Mouse (Mus musculus) intestine, postnatal 0 days (tissue): ENCODE results near the gene Fam104a. TPM values are rescaled to one million over a fixed set of nuclear protein-coding genes. Genes with fewer than 3 reads are reported as not detected.

Experiments
- ATAC-seq: fragments of 200-750 bp; cut with Nextera tagmentation; 2 replicates; pipeline ENCODE4 v1.8.0; 2017; ENCODE audit warnings: mild to moderate bottlenecking, moderate TSS enrichment, moderate library complexity
- H3K27ac ChIP-seq: fragments of 300-500 bp; sonication (generic); 2 replicates; pipeline ENCODE4 v1.5.1; 2014; ENCODE audit warnings: mild to moderate bottlenecking, low read depth, low read length, moderate library complexity
- H3K27me3 ChIP-seq: fragments of 300-500 bp; sonication (generic); replicated peaks from 2 replicates; pipeline ENCODE4 v1.6.1; 2014; ENCODE audit warnings: low read length, mixed read lengths; ENCODE audit not compliant: control insufficient read depth, insufficient read depth
- H3K36me3 ChIP-seq: fragments of 300-500 bp; sonication (generic); 2 replicates; pipeline ENCODE4 v1.6.1; 2014; ENCODE audit warnings: mild to moderate bottlenecking, moderate library complexity; ENCODE audit not compliant: control insufficient read depth, insufficient read depth
- H3K4me1 ChIP-seq: fragments of 300-500 bp; sonication (generic); replicated peaks from 2 replicates; pipeline ENCODE4 v1.6.1; 2014; ENCODE audit warnings: antibody characterized with exemption, low read length, mixed read lengths; ENCODE audit not compliant: control insufficient read depth, insufficient read depth
- H3K4me2 ChIP-seq: fragments of 300-500 bp; sonication (generic); replicated peaks from 2 replicates; pipeline ENCODE4 v1.6.1; 2014; ENCODE audit warnings: low read depth, mild to moderate bottlenecking, moderate library complexity
- H3K4me3 ChIP-seq: fragments of 300-500 bp; sonication (generic); 2 replicates; pipeline ENCODE4 v1.5.1; 2014; ENCODE audit warnings: low read depth, low read length
- H3K9ac ChIP-seq: fragments of 300-500 bp; sonication (generic); 2 replicates; pipeline ENCODE4 v1.6.1; 2014; ENCODE audit warnings: mild to moderate bottlenecking, low read depth, low read length
- H3K9me3 ChIP-seq: fragments of 300-500 bp; sonication (generic); 2 replicates; pipeline ENCODE4 v1.6.1; 2016; ENCODE audit warnings: mixed run types; ENCODE audit not compliant: control insufficient read depth
- CTCF ChIP-seq: sonication (generic); IDR thresholded peaks from 2 replicates; pipeline ENCODE4 v1.5.1; 2016; ENCODE audit warnings: low read depth, mild to moderate bottlenecking, control low read depth, antibody characterized with exemption, moderate library complexity
- WGBS: fragments of 180-500 bp; shearing (Covaris S2); extraction: QIAGEN DNeasy Blood & Tissue Kit; methylation state at CpG from one replicate; pipeline ENCODE4 v1.1.7; 2014; 5-methylcytosine and 5-hydroxymethylcytosine counted together
- polyA plus RNA-seq: library from polyadenylated mRNA; unstranded; fragments of >200 nt; fragmentation: Nextera tagmentation; extraction: Ambion mirVana; gene quantifications from 2 replicates; pipeline ENCODE4 v1.2.1, GENCODE M21; 2015

Fam104a gene
- polyA plus RNA-seq, 1 experiment from 2014 or later, result 40.0 TPM

DNA sequence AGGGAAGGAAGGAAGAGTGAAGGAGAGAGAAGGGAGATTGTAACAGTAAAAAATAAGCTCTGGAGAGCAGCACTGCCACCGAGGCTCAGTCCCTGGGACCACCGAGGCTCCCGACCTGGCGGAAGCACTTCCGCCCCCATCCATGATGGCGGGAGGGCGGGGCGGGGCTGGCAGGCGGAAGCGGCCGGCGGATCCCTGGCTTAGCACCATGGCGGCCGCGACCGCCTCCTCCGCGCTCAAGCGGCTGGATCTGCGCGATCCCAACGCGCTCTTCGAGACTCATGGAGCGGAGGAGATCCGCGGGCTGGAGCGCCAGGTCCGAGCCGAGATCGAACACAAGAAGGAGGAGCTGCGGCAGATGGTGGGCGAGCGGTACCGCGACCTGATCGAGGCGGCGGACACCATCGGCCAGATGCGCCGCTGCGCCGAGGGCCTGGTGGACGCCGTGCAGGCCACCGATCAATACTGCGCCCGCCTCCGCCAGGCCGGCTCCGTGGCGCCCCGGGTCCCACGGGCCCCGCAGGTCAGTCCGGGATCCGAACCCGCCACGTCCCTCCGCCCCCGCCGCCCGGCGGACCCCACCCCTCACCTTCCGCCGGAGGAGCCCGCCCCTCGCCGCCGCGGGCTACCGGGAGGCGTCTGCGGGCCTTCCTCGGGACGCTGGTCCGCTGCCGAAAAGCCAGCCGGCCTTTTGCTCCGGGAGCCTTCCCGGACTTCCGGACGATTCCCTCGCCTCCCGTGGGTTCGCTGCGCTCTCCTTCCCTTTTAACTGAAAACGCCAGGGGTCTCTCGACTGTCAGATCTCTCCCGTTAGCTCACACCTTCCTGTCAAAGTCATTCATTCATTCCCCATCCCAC, 34.4 kb downstream of the Fam104a start, which contains the start of gene Slc39a11:
Gene Slc39a11, minus strand, starts transcription at position 727 of the 858 bp plus-strand sequence.
- ATAC-seq, result peak; percentile 64
- peak within 1 kb of the TSS; percentile 92 for H3K27ac ChIP-seq
- H3K4me3 ChIP-seq, result peak within 1 kb of the TSS; percentile 98
- peaks cover 3% of the 10 kb centered on the region; the same call in 1 of the 2 replicates for H3K4me1 ChIP-seq
- peaks cover 25% of the 10 kb centered on the region for H3K36me3 ChIP-seq
- TF ChIP-seq CTCF, result peak; percentile 49
- WGBS, result under 1% methylated on average over 75 of the region's 91 CpGs
- H3K9ac ChIP-seq, result peak within 1 kb of the TSS; percentile 81
- H3K27me3 ChIP-seq, result no peaks in the 10 kb centered on the region
- H3K9me3 ChIP-seq, result no peaks in the 10 kb centered on the region
- peak within 1 kb of the TSS; percentile 68 for H3K4me2 ChIP-seq

DNA sequence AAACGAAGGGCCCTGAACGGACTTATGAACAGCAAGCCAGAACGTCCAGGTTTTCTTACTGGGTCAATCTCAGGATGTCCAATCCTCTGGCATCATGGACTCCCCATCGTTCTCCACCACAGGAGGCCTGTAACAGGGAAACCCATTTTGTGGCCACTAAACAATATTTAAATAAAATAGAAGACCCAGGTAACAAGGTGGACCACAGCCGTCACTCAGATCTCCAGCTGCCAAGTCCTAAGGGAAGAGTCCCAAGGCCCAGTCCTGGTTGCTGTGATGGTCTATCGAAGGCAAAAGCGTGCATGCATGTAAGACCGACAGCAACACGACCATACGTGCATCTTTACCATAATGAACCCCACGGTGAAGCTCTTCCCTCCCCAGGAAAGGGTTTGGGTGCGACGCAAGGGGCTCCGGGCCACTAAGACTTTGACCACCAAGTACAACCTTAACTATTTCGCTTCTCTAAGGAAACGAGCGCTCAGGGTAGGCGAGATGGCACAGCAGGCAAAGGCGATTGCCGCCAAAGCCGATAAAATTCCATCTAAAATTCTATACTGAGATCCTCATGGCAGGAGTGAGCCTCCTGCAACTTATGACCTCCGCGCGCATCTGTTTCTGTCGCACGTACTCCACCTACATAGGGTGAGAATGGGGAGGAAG, 35.1 kb downstream of the Fam104a start, which contains the start of gene Cog1:
Gene Cog1, plus strand, starts transcription at position 480 of the 663 bp plus-strand sequence.
- Histone ChIP-seq H3K4me3 (peak within 1 kb of the TSS; percentile 98), H3K36me3 (peaks cover 19% of the 10 kb centered on the region), H3K4me2 (peak within 1 kb of the TSS; percentile 68), H3K27me3 (no peaks in the 10 kb centered on the region), H3K9me3 (no peaks in the 10 kb centered on the region), H3K4me1 (peaks cover 3% of the 10 kb centered on the region; the same call in 1 of the 2 replicates), H3K27ac (peak within 1 kb of the TSS; percentile 92), H3K9ac (peak within 1 kb of the TSS; percentile 81)
- no peak for ATAC-seq
- no peak for TF ChIP-seq CTCF
- 39% methylated on average over 26 of the region's 26 CpGs for WGBS

GRCm38 (mm10) chr11:113648152-113648551, 35.8 kb downstream of the Fam104a start:
- peaks cover 13% of the 10 kb centered on the region for H3K36me3 ChIP-seq
- 4% methylated on average over 15 of the region's 15 CpGs for WGBS
- H3K9me3 ChIP-seq, result no peaks in the 10 kb centered on the region
- no peaks in the 10 kb centered on the region for H3K27me3 ChIP-seq
- H3K27ac ChIP-seq, result no peak overlapping the region
- no peak for ATAC-seq
- 0 out of 2 replicates have a peak overlapping the region, but pooled peaks have one; percentile 3 for H3K4me3 ChIP-seq
- no peak overlapping the region for H3K9ac ChIP-seq
- H3K4me2 ChIP-seq, result peak overlapping the region; percentile 68
- peaks cover 3% of the 10 kb centered on the region; the same call in 1 of the 2 replicates for H3K4me1 ChIP-seq
- TF ChIP-seq CTCF, result peak; percentile 98

- 90% methylated on average over 3 of the region's 3 CpGs for WGBS
- H3K9ac ChIP-seq, result no peak overlapping the region
- H3K4me1 ChIP-seq, result peaks cover 3% of the 10 kb centered on the region; the same call in 1 of the 2 replicates
- H3K4me3 ChIP-seq, result no peak overlapping the region
- no peak overlapping the region for H3K27ac ChIP-seq
- 0 out of 2 replicates have a peak, but pooled peaks have one; percentile 20 for TF ChIP-seq CTCF
- no peak for ATAC-seq
- no peak overlapping the region for H3K4me2 ChIP-seq
- no peaks in the 10 kb centered on the region for H3K27me3 ChIP-seq
- no peaks in the 10 kb centered on the region for H3K9me3 ChIP-seq
- H3K36me3 ChIP-seq, result no peaks in the 10 kb centered on the region
Observed at GRCm38 (mm10) chr11:113645181-113645580, 38.8 kb downstream of the Fam104a start.

- WGBS, result 73% methylated on average over 12 of the region's 12 CpGs
- Histone ChIP-seq H3K9me3 (no peaks in the 10 kb centered on the region), H3K36me3 (no peaks in the 10 kb centered on the region)
Observed at GRCm38 (mm10) chr11:113638680-113639079, 45.3 kb downstream of the Fam104a start.

DNA sequence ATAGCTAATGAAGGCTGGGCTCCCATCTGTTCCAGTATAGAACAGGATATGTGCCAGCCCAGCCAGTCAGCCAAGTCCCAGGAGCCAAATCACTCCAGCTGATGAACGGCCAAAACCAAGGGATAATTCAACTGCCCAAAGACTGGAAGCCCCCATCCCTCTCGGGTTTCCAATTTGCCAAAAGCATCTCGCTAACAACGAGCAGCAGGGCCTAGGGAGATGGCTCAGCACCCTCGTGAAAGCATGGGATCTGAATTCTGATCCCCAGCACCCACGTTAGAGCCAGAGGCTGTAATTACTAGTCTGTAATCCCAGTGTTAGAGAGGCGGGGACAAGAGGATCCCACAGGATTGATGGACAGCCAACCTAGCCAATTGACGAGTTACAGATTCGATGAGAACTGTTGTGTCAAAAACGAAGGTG, 49.2 kb downstream of the Fam104a start:
- ATAC-seq, result no peak
- Histone ChIP-seq H3K4me2 (no peak overlapping the region), H3K9ac (no peak overlapping the region), H3K4me3 (no peak overlapping the region), H3K27me3 (no peaks in the 10 kb centered on the region), H3K27ac (no peak overlapping the region), H3K36me3 (no peaks in the 10 kb centered on the region), H3K4me1 (peaks cover 3% of the 10 kb centered on the region; the same call in 1 of the 2 replicates), H3K9me3 (no peaks in the 10 kb centered on the region)
- WGBS, result 82% methylated on average over 10 of the region's 10 CpGs
- TF ChIP-seq CTCF, result no peak

More at GRCm38 (mm10) chr11:113638680-113639079, 45.3 kb downstream of the Fam104a start:
- Histone ChIP-seq H3K9ac (no peak overlapping the region), H3K27me3 (no peaks in the 10 kb centered on the region), H3K4me3 (no peak overlapping the region), H3K27ac (no peak overlapping the region), H3K4me1 (no peaks in the 10 kb centered on the region), H3K4me2 (no peak overlapping the region)
- no peak for TF ChIP-seq CTCF
- ATAC-seq, result peak; percentile 78
